In the genomic region with DNA sequence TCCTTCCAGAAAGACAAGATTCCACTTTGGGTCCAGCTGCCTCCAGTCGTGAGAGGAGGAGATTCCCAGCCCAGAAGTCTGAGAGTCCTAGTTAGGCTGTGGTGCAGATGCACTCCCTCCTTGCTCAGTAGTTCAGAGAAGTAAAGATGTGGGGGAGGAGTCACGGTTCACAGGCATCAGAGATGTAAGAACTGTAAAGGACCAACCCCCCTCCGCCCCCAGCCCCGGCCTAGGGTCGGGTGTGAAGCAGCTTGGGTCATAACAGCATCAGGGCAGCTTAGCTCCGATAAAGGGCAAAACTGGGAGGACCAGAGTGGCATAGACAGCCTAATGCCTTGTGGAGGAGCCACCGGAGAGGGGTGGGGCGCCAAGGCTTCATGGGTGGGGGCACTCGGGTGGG, we compare ENCODE assay signal across 7 mouse cellular contexts. TPM values are rescaled to one million over a fixed set of nuclear protein-coding genes. Genes with fewer than 3 reads are reported as not detected.
DNase-seq lines count a peak whose midpoint lies in the region; ATAC-seq and TF ChIP-seq lines count a peak whose summit lies in the region.

No protein-coding gene starts in this region.

- H3K9me3 ChIP-seq in ES-E14 (ENCODE audit: control insufficient read depth, insufficient read depth, low read depth, low read length) = no peaks in the 10 kb centered on the region
- no peaks in the 10 kb centered on the region for H3K9me3 ChIP-seq in forebrain, postnatal 0 days (ENCODE audit: low read length)
- no peaks in the 10 kb centered on the region for H3K9me3 ChIP-seq in limb, embryonic 14.5 days (ENCODE audit: control insufficient read depth, low read length)

- no peak overlapping the region for H3K27ac ChIP-seq in ES-E14 (ENCODE audit: insufficient read depth, low read depth, low read length, poor library complexity, severe bottlenecking)
- H3K27ac ChIP-seq in forebrain, postnatal 0 days (ENCODE audit: low read depth, low read length) = no peak overlapping the region
- H3K27ac ChIP-seq in limb, embryonic 14.5 days (replicated peaks; ENCODE audit: low read depth, low read length) = no peak overlapping the region

- peaks cover 16% of the 10 kb centered on the region; the same call in 1 of the 2 replicates for H3K27me3 ChIP-seq in forebrain, postnatal 0 days (ENCODE audit: insufficient read depth, low read length)
- H3K27me3 ChIP-seq in limb, embryonic 14.5 days (ENCODE audit: control insufficient read depth, insufficient read depth, low read length) = peaks cover 26% of the 10 kb centered on the region

- 5% methylated on average over 9 of the region's 9 CpGs for WGBS in forebrain, postnatal 0 days
- 1% methylated on average over 8 of the region's 9 CpGs for WGBS in limb, embryonic 14.5 days

- DNase-seq in ES-E14 (ENCODE audit: low read depth, low spot score) = no peak
- peak; percentile 16 for DNase-seq in forebrain, postnatal 0 days
- DNase-seq in limb, embryonic 14.5 days (ENCODE audit: low spot score) = no peak
- DNase-seq in retina, embryonic 14.5 days (ENCODE audit: low spot score) = peak; percentile 28
- DNase-seq in c-Kit-positive CD71-positive TER-119-positive erythroid progenitor cells, embryonic 14.5 days (ENCODE audit: low spot score) = no peak
- no peak for DNase-seq in right cerebral cortex, postnatal 36 days (ENCODE audit: low spot score in 2 of 2)

- TF ChIP-seq CTCF in forebrain, postnatal 0 days (IDR thresholded peaks at IDR 0.05; ENCODE audit: low read depth) = no peak

- H3K4me3 ChIP-seq in ES-E14 (ENCODE audit: insufficient read depth in 1 of 2, low read depth in 1 of 2, low read length in 2 of 2, poor library complexity in 1 of 2, severe bottlenecking in 1 of 2) = peak overlapping the region; percentile 74 to 76; a peak in 3 of 4 replicates
- peak overlapping the region; percentile 40 for H3K4me3 ChIP-seq in forebrain, postnatal 0 days (ENCODE audit: low read depth, low read length)
- peak overlapping the region; percentile 50 for H3K4me3 ChIP-seq in limb, embryonic 14.5 days (replicated peaks; ENCODE audit: low read length)

- peak; percentile 33 for ATAC-seq in CD4-positive, CD25-positive, alpha-beta regulatory T cell, adult 4 months
- peak; percentile 35 for ATAC-seq in forebrain, postnatal 0 days
- peak; percentile 10; the same call in 1 of the 2 replicates for ATAC-seq in limb, embryonic 14.5 days (ENCODE audit: low FRiP score, low read depth)

- no peak overlapping the region for H3K9ac ChIP-seq in ES-E14 (ENCODE audit: insufficient read depth, low read depth, low read length, poor library complexity, severe bottlenecking)
- H3K9ac ChIP-seq in forebrain, postnatal 0 days = peak overlapping the region; percentile 44
- peak overlapping the region; percentile 53; the same call in 1 of the 2 replicates for H3K9ac ChIP-seq in limb, embryonic 14.5 days (ENCODE audit: low read depth, low read length, severe bottlenecking)

- H3K36me3 ChIP-seq in ES-E14 (ENCODE audit: control insufficient read depth, insufficient read depth, low read length, poor library complexity, severe bottlenecking) = no peaks in the 10 kb centered on the region
- peaks cover 19% of the 10 kb centered on the region; the same call in 1 of the 2 replicates for H3K36me3 ChIP-seq in forebrain, postnatal 0 days (ENCODE audit: insufficient read depth)
- H3K36me3 ChIP-seq in limb, embryonic 14.5 days (ENCODE audit: control insufficient read depth, insufficient read depth, low read length) = peaks cover 12% of the 10 kb centered on the region

- TF ChIP-seq POLR2A in limb, embryonic 14.5 days (IDR thresholded peaks at IDR 0.05; ENCODE audit: borderline replicate concordance, extremely low read depth, insufficient read depth, insufficient read length) = no peak

- in situ Hi-C loops in ES-E14 (cut with MboI; ENCODE audit: low sequenced_read_pairs in 2 of 2, unreplicated experiment in 2 of 2) = no loop called here

- peaks cover 0 to 3% of the 10 kb centered on the region in 2 experiments; a peak in 1 of 4 replicates for H3K4me1 ChIP-seq in ES-E14 (ENCODE audit: control insufficient read depth in 2 of 2, insufficient read depth in 2 of 2, low read length in 2 of 2, poor library complexity in 1 of 2)
- no peaks in the 10 kb centered on the region for H3K4me1 ChIP-seq in forebrain, postnatal 0 days (ENCODE audit: insufficient read depth)
- peaks cover 9% of the 10 kb centered on the region for H3K4me1 ChIP-seq in limb, embryonic 14.5 days (ENCODE audit: control insufficient read depth, insufficient read depth, low read length)

- peak overlapping the region; percentile 49 for H3K4me2 ChIP-seq in forebrain, postnatal 0 days (ENCODE audit: low read depth)
- peak overlapping the region; percentile 76 for H3K4me2 ChIP-seq in limb, embryonic 14.5 days (replicated peaks; ENCODE audit: low read depth, low read length, severe bottlenecking)

TF ChIP-seq in ES-E14, 5 proteins besides CTCF, POLR2A, EP300 and RAD21:
- no peak for TF ChIP-seq ZNF384 (IDR thresholded peaks at IDR 0.05; ENCODE audit: low read depth, low read length)

RNA-seq across cellular contexts. Expression of a gene that starts 0.2 kb away (rescaled TPM):
- 10 to 100 TPM; 16.1 to 36.3 TPM for polyA plus RNA-seq in CD4-positive, CD25-positive, alpha-beta regulatory T cell, adult 4 months (2017; shearing (Covaris generic))
- 0.58 and 1.1 TPM in 2 replicates for total RNA-seq in ES-E14 (2012; rRNA removed)
- 19.5 and 22.5 TPM in 2 replicates for total RNA-seq in forebrain, postnatal 0 days (2014; rRNA removed)
- 9.4 TPM in 2 replicates for polyA plus RNA-seq in forebrain, postnatal 0 days (2015; fragmentation: Nextera tagmentation; extraction: Ambion mirVana)
- 4.7 and 6.4 TPM in 2 replicates for polyA plus RNA-seq in limb, embryonic 14.5 days (2012; rRNA removed)
- 3.3 and 4.2 TPM in 2 replicates for polyA plus RNA-seq in limb, embryonic 14.5 days (2014; fragmentation: Nextera tagmentation; extraction: Ambion mirVana)

Comparison
In these comparisons a context has a peak if more than half of its experiments do, and no peak if none do; other contexts are left out.
1. DNase-seq: peak in forebrain, postnatal 0 days (single experiment) and retina, embryonic 14.5 days (single experiment); none in ES-E14 (single experiment), limb, embryonic 14.5 days (single experiment), c-Kit-positive CD71-positive TER-119-positive erythroid progenitor cells, embryonic 14.5 days (single experiment) and right cerebral cortex, postnatal 36 days (0 of 2).
2. Peak in every context shown above with its lines, with median percentiles within 50 percentile points of each other: ATAC-seq and H3K4me3 ChIP-seq.